Mouse (Mus musculus) intestine, postnatal 0 days (tissue): ENCODE measurements at regions not wholly inside any gene's neighbourhood (a gene's known extent, or its start where the extent isn't known, plus 50 kb on each side); places are given as distances from the start of the nearest gene placed in this dataset.

Source experiments
- ATAC-seq: fragments of 200-750 bp; cut with Nextera tagmentation; 2 replicates; pipeline ENCODE4 v1.8.0; 2017; ENCODE audit warnings: mild to moderate bottlenecking, moderate TSS enrichment, moderate library complexity
- H3K27ac ChIP-seq: fragments of 300-500 bp; sonication (generic); 2 replicates; pipeline ENCODE4 v1.5.1; 2014; ENCODE audit warnings: mild to moderate bottlenecking, low read depth, low read length, moderate library complexity
- H3K27me3 ChIP-seq: fragments of 300-500 bp; sonication (generic); replicated peaks from 2 replicates; pipeline ENCODE4 v1.6.1; 2014; ENCODE audit warnings: low read length, mixed read lengths; ENCODE audit not compliant: control insufficient read depth, insufficient read depth
- H3K36me3 ChIP-seq: fragments of 300-500 bp; sonication (generic); 2 replicates; pipeline ENCODE4 v1.6.1; 2014; ENCODE audit warnings: mild to moderate bottlenecking, moderate library complexity; ENCODE audit not compliant: control insufficient read depth, insufficient read depth
- H3K4me1 ChIP-seq: fragments of 300-500 bp; sonication (generic); replicated peaks from 2 replicates; pipeline ENCODE4 v1.6.1; 2014; ENCODE audit warnings: antibody characterized with exemption, low read length, mixed read lengths; ENCODE audit not compliant: control insufficient read depth, insufficient read depth
- H3K4me2 ChIP-seq: fragments of 300-500 bp; sonication (generic); replicated peaks from 2 replicates; pipeline ENCODE4 v1.6.1; 2014; ENCODE audit warnings: low read depth, mild to moderate bottlenecking, moderate library complexity
- H3K4me3 ChIP-seq: fragments of 300-500 bp; sonication (generic); 2 replicates; pipeline ENCODE4 v1.5.1; 2014; ENCODE audit warnings: low read depth, low read length
- H3K9ac ChIP-seq: fragments of 300-500 bp; sonication (generic); 2 replicates; pipeline ENCODE4 v1.6.1; 2014; ENCODE audit warnings: mild to moderate bottlenecking, low read depth, low read length
- H3K9me3 ChIP-seq: fragments of 300-500 bp; sonication (generic); 2 replicates; pipeline ENCODE4 v1.6.1; 2016; ENCODE audit warnings: mixed run types; ENCODE audit not compliant: control insufficient read depth
- CTCF ChIP-seq: sonication (generic); IDR thresholded peaks from 2 replicates; pipeline ENCODE4 v1.5.1; 2016; ENCODE audit warnings: low read depth, mild to moderate bottlenecking, control low read depth, antibody characterized with exemption, moderate library complexity
- WGBS: fragments of 180-500 bp; shearing (Covaris S2); extraction: QIAGEN DNeasy Blood & Tissue Kit; methylation state at CpG from one replicate; pipeline ENCODE4 v1.1.7; 2014; 5-methylcytosine and 5-hydroxymethylcytosine counted together

GRCm38 (mm10) chr9:112992937-112993336, 715.1 kb downstream of the Pdcd6ip start:
- Histone ChIP-seq H3K4me1 (no peaks in the 10 kb centered on the region), H3K9ac (no peak overlapping the region), H3K4me2 (no peak overlapping the region), H3K27me3 (no peaks in the 10 kb centered on the region), H3K9me3 (no peaks in the 10 kb centered on the region), H3K27ac (no peak overlapping the region), H3K36me3 (no peaks in the 10 kb centered on the region), H3K4me3 (no peak overlapping the region)
- 59% methylated on average over 3 of the region's 3 CpGs for WGBS
- no peak for TF ChIP-seq CTCF
- ATAC-seq = no peak

- Histone ChIP-seq H3K4me2 (no peak overlapping the region), H3K4me1 (no peaks in the 10 kb centered on the region), H3K9me3 (no peaks in the 10 kb centered on the region), H3K27me3 (no peaks in the 10 kb centered on the region), H3K9ac (no peak overlapping the region), H3K36me3 (no peaks in the 10 kb centered on the region), H3K27ac (no peak overlapping the region), H3K4me3 (no peak overlapping the region)
- no peak for ATAC-seq
- WGBS = 91% methylated on average over 6 of the region's 6 CpGs
- no peak for TF ChIP-seq CTCF
Observed at GRCm38 (mm10) chr9:112983353-112983752, 724.7 kb downstream of the Pdcd6ip start.

GRCm38 (mm10) chr9:112951567-112951966, 715.8 kb upstream of the Arpp21 start:
- no peak overlapping the region for H3K4me3 ChIP-seq
- no peak for ATAC-seq
- no peak overlapping the region for H3K27ac ChIP-seq
- WGBS = 69% methylated on average over 1 of the region's 1 CpGs
- TF ChIP-seq CTCF = no peak
- no peaks in the 10 kb centered on the region for H3K27me3 ChIP-seq
- H3K9me3 ChIP-seq = no peaks in the 10 kb centered on the region
- no peaks in the 10 kb centered on the region for H3K36me3 ChIP-seq
- H3K4me1 ChIP-seq = no peaks in the 10 kb centered on the region
- H3K9ac ChIP-seq = no peak overlapping the region
- no peak overlapping the region for H3K4me2 ChIP-seq

GRCm38 (mm10) chr9:112950056-112950455, 714.3 kb upstream of the Arpp21 start:
- Histone ChIP-seq H3K36me3 (no peaks in the 10 kb centered on the region), H3K4me2 (no peak overlapping the region), H3K4me1 (no peaks in the 10 kb centered on the region), H3K4me3 (no peak overlapping the region), H3K27ac (no peak overlapping the region), H3K9me3 (no peaks in the 10 kb centered on the region), H3K9ac (no peak overlapping the region), H3K27me3 (no peaks in the 10 kb centered on the region)
- no peak for TF ChIP-seq CTCF
- WGBS = 71% methylated on average over 2 of the region's 2 CpGs
- no peak for ATAC-seq

- Histone ChIP-seq H3K4me2 (no peak overlapping the region), H3K27me3 (no peaks in the 10 kb centered on the region), H3K4me1 (no peaks in the 10 kb centered on the region), H3K4me3 (no peak overlapping the region), H3K9me3 (no peaks in the 10 kb centered on the region), H3K27ac (no peak overlapping the region), H3K36me3 (no peaks in the 10 kb centered on the region), H3K9ac (no peak overlapping the region)
- no peak for ATAC-seq
- no peak for TF ChIP-seq CTCF
Observed at GRCm38 (mm10) chr9:112938781-112939180, 703.0 kb upstream of the Arpp21 start.

- no peak overlapping the region for H3K9ac ChIP-seq
- no peaks in the 10 kb centered on the region for H3K36me3 ChIP-seq
- H3K4me1 ChIP-seq = no peaks in the 10 kb centered on the region
- H3K27me3 ChIP-seq = no peaks in the 10 kb centered on the region
- H3K27ac ChIP-seq = no peak overlapping the region
- H3K4me3 ChIP-seq = no peak overlapping the region
- no peak for TF ChIP-seq CTCF
- WGBS = 72% methylated on average over 6 of the region's 6 CpGs
- H3K4me2 ChIP-seq = no peak overlapping the region
- ATAC-seq = no peak
- no peaks in the 10 kb centered on the region for H3K9me3 ChIP-seq
Observed at GRCm38 (mm10) chr9:112909311-112910101, 673.8 kb upstream of the Arpp21 start.
